Mouse (Mus musculus) midbrain, embryonic 14.5 days (tissue): ENCODE results near the gene Trpv5. TPM values are rescaled to one million over a fixed set of nuclear protein-coding genes. Genes with fewer than 3 reads are reported as not detected.

Experiments
- ATAC-seq: fragments of 200-750 bp; cut with Nextera tagmentation; 2 replicates; pipeline ENCODE4 v1.8.0; 2017; ENCODE audit warnings: moderate number of reproducible peaks, moderate library complexity; ENCODE audit not compliant: low FRiP score, low TSS enrichment
- DNase-seq: peaks from one replicate; pipeline ENCODE4 v3.0.0-alpha.2; 2015
- H3K27ac ChIP-seq: fragments of 300-500 bp; sonication (generic); replicated peaks from 2 replicates; pipeline ENCODE4 v1.5.1; 2014; ENCODE audit warnings: mild to moderate bottlenecking, low read depth, low read length, moderate library complexity
- H3K27me3 ChIP-seq: fragments of 300-500 bp; sonication (generic); 2 replicates; pipeline ENCODE4 v1.6.1; 2014; ENCODE audit warnings: low read length, control low read depth, mixed read lengths; ENCODE audit not compliant: control insufficient read depth, insufficient read depth
- H3K36me3 ChIP-seq: fragments of 300-500 bp; sonication (generic); 2 replicates; pipeline ENCODE4 v1.6.1; 2014; ENCODE audit warnings: low read length, control low read depth; ENCODE audit not compliant: control insufficient read depth, insufficient read depth
- H3K4me1 ChIP-seq: fragments of 300-500 bp; sonication (generic); 2 replicates; pipeline ENCODE4 v1.6.1; 2014; ENCODE audit warnings: mild to moderate bottlenecking, antibody characterized with exemption, low read length, control low read depth; ENCODE audit not compliant: control insufficient read depth, insufficient read depth
- H3K4me2 ChIP-seq: fragments of 300-500 bp; sonication (generic); 2 replicates; pipeline ENCODE4 v1.6.1; 2014; ENCODE audit warnings: mild to moderate bottlenecking, low read length, moderate library complexity
- H3K4me3 ChIP-seq: fragments of 300-500 bp; sonication (generic); replicated peaks from 2 replicates; pipeline ENCODE4 v1.5.1; 2014; ENCODE audit warnings: low read depth, low read length
- H3K9ac ChIP-seq: fragments of 300-500 bp; sonication (generic); replicated peaks from 2 replicates; pipeline ENCODE4 v1.6.1; 2014; ENCODE audit warnings: mild to moderate bottlenecking, low read length, moderate library complexity
- H3K9me3 ChIP-seq: fragments of 300-500 bp; sonication (generic); 2 replicates; pipeline ENCODE4 v1.6.1; 2016; ENCODE audit warnings: low read length, control low read depth, mixed read lengths; ENCODE audit not compliant: control insufficient read depth
- WGBS: fragments of 180-500 bp; shearing (Covaris S2); extraction: QIAGEN DNeasy Blood & Tissue Kit; methylation state at CpG from one replicate; pipeline ENCODE4 v1.1.7; 2014; 5-methylcytosine and 5-hydroxymethylcytosine counted together
- polyA plus RNA-seq: library from polyadenylated mRNA; unstranded; fragments of >200 nt; fragmentation: Nextera tagmentation; extraction: Ambion mirVana; gene quantifications from 2 replicates; pipeline ENCODE4 v1.2.1, GENCODE M21; 2014

Trpv5 gene
- polyA plus RNA-seq, 1 experiment from 2014 or later, result not detected

- H3K9ac ChIP-seq, result no peak overlapping the region
- no peak for DNase-seq
- H3K36me3 ChIP-seq, result no peaks in the 10 kb centered on the region
- ATAC-seq, result no peak
- H3K4me3 ChIP-seq, result no peak overlapping the region
- no peak overlapping the region for H3K4me2 ChIP-seq
- no peaks in the 10 kb centered on the region for H3K4me1 ChIP-seq
- H3K27me3 ChIP-seq, result no peaks in the 10 kb centered on the region
- no peak overlapping the region for H3K27ac ChIP-seq
- H3K9me3 ChIP-seq, result no peaks in the 10 kb centered on the region
Measured at GRCm38 (mm10) chr6:41692200-41692599, 11.6 kb upstream of the Trpv5 start.

DNA sequence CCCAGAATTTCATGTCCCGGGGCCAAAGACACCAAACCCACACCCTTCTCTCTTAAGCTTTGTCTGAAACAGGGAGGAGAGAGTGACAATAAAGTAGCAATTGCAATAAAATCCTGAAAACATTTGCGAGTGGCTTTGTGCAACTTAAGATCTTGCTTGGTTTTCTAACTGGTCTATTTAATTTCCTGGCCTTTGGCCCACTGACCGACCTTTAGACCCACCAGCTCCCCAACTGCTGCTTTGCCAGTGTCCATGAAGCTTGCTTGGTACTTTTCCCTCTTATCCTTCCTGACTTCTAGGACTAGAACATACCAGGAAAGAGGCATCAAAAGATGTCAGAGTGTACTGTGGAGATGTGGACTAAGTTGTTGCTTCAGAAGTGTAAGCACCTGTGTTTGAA lies 5.0 kb upstream of the Trpv5 start:
- H3K9ac ChIP-seq, result no peak overlapping the region
- H3K4me3 ChIP-seq, result no peak overlapping the region
- no peaks in the 10 kb centered on the region for H3K27me3 ChIP-seq
- no peak overlapping the region for H3K27ac ChIP-seq
- no peaks in the 10 kb centered on the region for H3K9me3 ChIP-seq
- DNase-seq (no peak), ATAC-seq (no peak)
- H3K4me1 ChIP-seq, result no peaks in the 10 kb centered on the region
- 94% methylated on average over 3 of the region's 3 CpGs for WGBS
- no peak overlapping the region for H3K4me2 ChIP-seq
- no peaks in the 10 kb centered on the region for H3K36me3 ChIP-seq

DNA sequence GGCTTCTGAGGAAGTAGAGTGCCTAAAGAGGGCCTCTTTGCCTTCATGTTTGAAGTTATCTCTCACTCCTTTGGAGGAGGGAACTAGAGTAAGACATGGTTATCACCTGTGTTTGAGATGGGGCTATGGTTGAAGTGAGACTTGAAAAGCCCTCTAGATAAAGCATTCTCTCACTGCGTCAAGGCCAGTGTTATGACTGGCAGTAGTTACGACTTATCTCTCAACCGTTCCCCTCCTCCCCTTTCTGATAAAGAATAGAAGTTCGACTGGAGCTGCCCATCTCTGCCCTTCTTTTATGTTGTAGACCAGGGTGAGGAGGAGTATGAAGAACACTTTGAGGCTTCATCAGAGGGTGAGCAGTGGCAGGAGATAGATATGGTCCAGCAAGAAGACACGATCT lies 4.3 kb upstream of the Trpv5 start:
- DNase-seq, result no peak
- no peak for ATAC-seq

DNA sequence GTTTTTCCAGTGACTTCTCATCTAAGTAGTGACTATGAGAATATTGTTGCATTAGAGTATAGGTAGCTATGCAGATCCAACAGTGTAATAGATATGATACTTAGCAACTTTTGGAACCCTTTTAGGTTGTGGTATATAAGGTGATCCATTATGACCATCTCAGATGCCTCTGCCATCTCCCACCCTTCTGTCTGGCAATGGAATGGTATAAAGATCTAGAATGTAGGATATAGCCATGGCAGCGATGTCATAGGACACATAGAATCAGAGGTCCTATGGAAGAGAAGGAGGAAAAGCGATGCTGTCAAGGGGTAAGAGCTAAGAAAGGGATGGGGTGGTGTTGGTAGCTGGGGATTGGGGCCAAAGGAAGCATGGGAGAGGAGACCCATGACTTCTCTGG lies 3.6 kb upstream of the Trpv5 start, which contains the start of gene Llcfc1:
Llcfc1 (plus strand) TSS at position 301 of the 400 bp plus-strand sequence.
- Histone ChIP-seq H3K4me1 (no peaks in the 10 kb centered on the region), H3K27me3 (no peaks in the 10 kb centered on the region), H3K27ac (no peak within 1 kb of the TSS), H3K9me3 (no peaks in the 10 kb centered on the region), H3K9ac (no peak within 1 kb of the TSS), H3K36me3 (no peaks in the 10 kb centered on the region), H3K4me2 (no peak within 1 kb of the TSS), H3K4me3 (no peak within 1 kb of the TSS)
- ATAC-seq, result no peak
- no peak for DNase-seq
- 87% methylated on average over 2 of the region's 2 CpGs for WGBS

More for the DNA sequence above, 4.3 kb upstream of the Trpv5 start:
- no peak overlapping the region for H3K27ac ChIP-seq
- H3K36me3 ChIP-seq, result no peaks in the 10 kb centered on the region
- 88% methylated on average over 5 of the region's 5 CpGs for WGBS
- H3K4me3 ChIP-seq, result no peak overlapping the region
- H3K9me3 ChIP-seq, result no peaks in the 10 kb centered on the region
- no peak overlapping the region for H3K4me2 ChIP-seq
- no peaks in the 10 kb centered on the region for H3K27me3 ChIP-seq
- H3K4me1 ChIP-seq, result no peaks in the 10 kb centered on the region
- H3K9ac ChIP-seq, result no peak overlapping the region

GRCm38 (mm10) chr6:41681656-41682055 lies 1.1 kb upstream of the Trpv5 start:
- Histone ChIP-seq H3K4me1 (no peaks in the 10 kb centered on the region), H3K9ac (no peak overlapping the region), H3K9me3 (no peaks in the 10 kb centered on the region), H3K4me3 (no peak overlapping the region), H3K27ac (no peak overlapping the region), H3K27me3 (no peaks in the 10 kb centered on the region), H3K36me3 (no peaks in the 10 kb centered on the region), H3K4me2 (no peak overlapping the region)
- DNase-seq (no peak), ATAC-seq (no peak)
- 84% methylated on average over 5 of the region's 5 CpGs for WGBS

DNA sequence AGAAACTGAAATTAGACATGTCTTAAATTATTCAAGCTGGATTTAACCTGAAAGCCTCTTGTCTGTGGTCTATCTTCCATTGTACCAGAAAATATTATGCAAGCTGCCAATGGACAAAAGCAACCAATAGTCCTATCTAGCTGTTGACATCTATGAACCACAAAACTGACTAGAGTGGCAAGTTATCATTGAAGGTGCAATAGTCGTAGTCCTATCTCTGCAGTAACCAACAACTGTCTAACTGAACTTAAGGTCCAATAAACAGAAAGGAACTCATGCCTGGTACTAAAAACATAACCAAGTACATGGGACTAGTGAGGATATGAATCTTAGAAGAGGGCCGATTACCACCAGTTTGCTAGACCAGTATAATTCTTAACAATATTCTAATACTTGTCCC lies 4.0 kb downstream of the Trpv5 start:
- H3K36me3 ChIP-seq, result no peaks in the 10 kb centered on the region
- ATAC-seq, result no peak
- no peaks in the 10 kb centered on the region for H3K27me3 ChIP-seq
- no peak overlapping the region for H3K27ac ChIP-seq
- no peak for DNase-seq
- H3K9me3 ChIP-seq, result no peaks in the 10 kb centered on the region
- WGBS, result 96% methylated on average over 2 of the region's 2 CpGs
- H3K9ac ChIP-seq, result no peak overlapping the region
- no peak overlapping the region for H3K4me3 ChIP-seq
- H3K4me1 ChIP-seq, result no peaks in the 10 kb centered on the region
- no peak overlapping the region for H3K4me2 ChIP-seq

DNA sequence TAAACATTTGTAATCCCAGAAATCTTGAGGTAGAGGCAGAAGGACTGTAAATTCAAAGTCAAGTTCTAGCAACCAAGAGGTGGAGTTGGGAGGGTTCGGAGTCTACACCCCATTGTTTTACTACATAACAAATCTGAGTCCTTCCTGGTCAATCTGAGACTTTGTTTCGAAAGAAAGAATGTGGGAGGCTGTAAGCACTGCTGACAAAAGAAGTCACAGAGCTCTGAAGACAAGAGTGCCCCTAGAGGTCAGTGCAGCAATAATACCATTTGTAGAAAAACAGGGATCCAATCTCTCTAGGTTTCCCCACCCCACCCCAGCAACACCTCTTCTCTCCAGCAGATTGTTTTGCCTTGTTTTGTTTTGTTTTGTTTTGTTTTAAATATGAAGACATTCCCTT lies 18.2 kb downstream of the Trpv5 start:
- Histone ChIP-seq H3K27me3 (no peaks in the 10 kb centered on the region), H3K4me2 (no peak overlapping the region), H3K36me3 (no peaks in the 10 kb centered on the region), H3K4me3 (no peak overlapping the region), H3K4me1 (no peaks in the 10 kb centered on the region), H3K27ac (no peak overlapping the region), H3K9me3 (no peaks in the 10 kb centered on the region), H3K9ac (no peak overlapping the region)
- ATAC-seq, result no peak
- peak; percentile 14 for DNase-seq
- 37% methylated on average over 2 of the region's 2 CpGs for WGBS

- Histone ChIP-seq H3K4me2 (no peak overlapping the region), H3K27ac (no peak overlapping the region), H3K4me1 (no peaks in the 10 kb centered on the region), H3K27me3 (no peaks in the 10 kb centered on the region), H3K4me3 (no peak overlapping the region), H3K9ac (no peak overlapping the region), H3K9me3 (no peaks in the 10 kb centered on the region), H3K36me3 (no peaks in the 10 kb centered on the region)
- no peak for ATAC-seq
- WGBS, result 90% methylated on average over 1 of the region's 1 CpGs
- no peak for DNase-seq
Measured at GRCm38 (mm10) chr6:41658487-41658886, 22.1 kb downstream of the Trpv5 start.

DNA sequence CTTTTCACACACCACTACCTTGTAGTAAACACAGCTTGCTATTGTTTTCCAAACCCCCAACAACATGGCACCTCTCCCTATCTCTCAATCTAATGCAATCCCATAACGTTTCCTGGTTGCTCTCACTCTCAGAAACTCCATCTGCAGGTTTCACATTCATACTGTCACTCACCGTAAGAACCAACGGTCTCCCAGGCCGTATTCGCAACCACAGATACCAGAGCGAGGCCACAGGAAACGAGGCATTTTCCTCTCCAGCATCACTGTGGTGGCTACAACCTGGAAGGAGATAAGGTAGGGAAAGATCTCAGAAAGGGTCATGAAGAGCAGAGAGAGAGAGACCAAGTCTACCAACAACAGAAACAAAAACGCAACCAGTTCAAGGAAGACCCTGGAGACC lies 25.9 kb downstream of the Trpv5 start:
- Histone ChIP-seq H3K4me3 (no peak overlapping the region), H3K4me2 (no peak overlapping the region), H3K9ac (no peak overlapping the region), H3K9me3 (no peaks in the 10 kb centered on the region), H3K27ac (no peak overlapping the region), H3K27me3 (no peaks in the 10 kb centered on the region), H3K36me3 (no peaks in the 10 kb centered on the region), H3K4me1 (no peaks in the 10 kb centered on the region)
- WGBS, result 91% methylated on average over 8 of the region's 8 CpGs
- no peak for ATAC-seq
- DNase-seq, result no peak
